Mouse (Mus musculus): ENCODE results near the gene Myadm.

- TF ChIP-seq CTCF (IDR thresholded peaks at IDR 0.05; ENCODE audit: low read depth, low read length) (no peak), POLR2A (IDR thresholded peaks at IDR 0.05; ENCODE audit: borderline replicate concordance, low read depth, low read length) (no peak)
Measured at GRCm38 (mm10) chr7:3331581-3332223, 42.8 kb downstream of the Myadm start.
